Mouse (Mus musculus): ENCODE data around the gene Pih1h3b. TPM values are rescaled to one million over a fixed set of nuclear protein-coding genes. Genes with fewer than 3 reads are reported as not detected.

Gene Pih1h3b
- total RNA-seq (2021), result not detected
- long read RNA-seq, experiment 1, result 0 reads
- long read RNA-seq, experiment 2, result 0 reads

DNA sequence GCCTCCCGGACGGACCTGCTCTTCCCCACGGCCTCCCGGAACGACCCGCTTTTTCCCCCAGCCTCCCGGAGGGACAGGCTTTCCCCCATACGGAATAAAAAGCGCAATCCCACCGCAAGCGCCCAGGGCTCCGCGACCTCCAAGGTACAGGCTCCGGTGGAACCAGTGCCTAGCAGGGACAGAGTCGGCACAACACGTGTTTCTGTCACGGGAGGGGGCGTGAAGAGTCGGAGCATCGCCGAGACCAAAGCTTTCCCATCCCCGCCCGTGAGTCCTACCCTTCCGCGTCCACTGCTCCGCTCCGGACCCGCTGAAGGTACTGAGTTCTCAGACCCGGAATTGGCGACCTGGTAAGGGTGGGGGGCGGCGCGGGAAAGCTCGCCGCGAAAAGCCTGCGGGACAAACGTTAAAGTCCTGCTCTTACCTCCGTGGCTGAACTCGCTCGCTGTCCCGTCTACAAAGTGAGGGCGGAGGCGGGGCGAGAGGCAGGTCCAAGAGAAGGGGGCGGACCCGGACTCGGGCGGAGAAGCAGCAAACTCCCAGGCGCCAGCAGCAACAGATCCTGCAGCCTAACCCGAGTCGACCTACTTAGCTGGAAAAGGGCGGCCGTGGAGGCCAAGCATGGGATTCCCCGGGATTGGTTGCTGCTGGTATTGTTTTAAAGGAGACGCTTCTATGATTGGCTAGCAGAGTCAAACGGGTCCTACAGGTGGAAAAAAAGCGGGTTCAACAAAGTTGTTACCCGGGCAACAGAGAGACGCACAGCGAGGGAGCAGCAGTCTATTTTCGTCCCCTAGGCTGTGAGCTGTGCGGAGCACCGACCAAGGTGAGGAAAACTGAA, at the start of gene Pih1h3b, which contains the start of gene Nup62cl:
Pih1h3b (plus strand) TSS at position 745 of the 841 bp plus-strand sequence.
Nup62cl (minus strand) TSS at position 578 of the 841 bp plus-strand sequence.
- intact Hi-C loops (cut with DNase I; ENCODE audit: low total_unique reads), result no loop called here
- DNase-seq, result peak; percentile 45

DNA sequence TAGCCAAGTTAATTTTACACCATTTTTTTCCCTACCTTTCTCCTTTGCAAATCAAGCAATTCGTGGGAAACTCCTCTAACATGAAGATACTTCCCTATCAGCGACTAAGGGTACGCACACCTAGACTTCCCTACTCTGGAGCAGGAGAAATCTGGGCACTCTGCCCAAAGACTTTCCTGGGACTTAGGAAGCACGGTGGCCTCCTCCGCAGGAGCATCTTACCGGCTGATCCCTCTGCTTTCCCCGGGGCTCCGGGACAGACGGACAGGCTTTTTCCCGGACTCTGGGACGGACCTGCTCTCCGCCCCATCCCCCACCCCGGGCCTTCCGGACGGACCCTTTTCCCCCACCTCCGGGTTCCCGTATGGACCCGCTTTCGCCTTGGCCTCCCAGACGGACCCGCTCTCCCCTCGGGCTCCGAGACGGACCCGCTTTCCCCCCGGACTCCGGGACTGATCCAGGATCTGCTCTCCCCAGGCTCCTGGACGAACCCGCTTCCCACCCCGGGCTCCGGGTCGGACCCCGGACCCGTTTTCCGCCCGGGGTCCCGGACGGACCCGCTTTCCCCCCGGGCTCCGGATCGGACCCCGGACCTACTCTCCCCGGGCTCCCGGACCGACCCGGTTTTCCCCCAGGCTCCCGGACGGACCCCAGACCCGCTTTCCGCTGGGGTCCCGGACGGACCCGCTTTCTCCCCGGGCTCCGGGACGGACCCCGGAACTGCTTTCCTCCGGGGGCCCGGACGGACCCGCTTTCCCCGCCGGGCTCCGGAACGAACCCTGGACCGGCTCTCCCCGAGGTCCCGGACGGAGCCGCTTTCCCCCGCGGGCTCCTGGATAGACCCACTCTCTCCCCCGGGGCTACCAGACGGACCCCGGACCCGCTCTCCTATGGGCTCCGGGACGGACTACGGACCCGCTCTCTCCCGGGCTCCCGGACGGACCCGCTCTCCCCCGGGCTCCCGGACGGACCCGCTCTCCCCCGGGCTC, 1.5 kb upstream of the Pih1h3b start:
- peak; percentile 6 for DNase-seq
- intact Hi-C loops (cut with DNase I; ENCODE audit: low total_unique reads), result no loop called here

DNA sequence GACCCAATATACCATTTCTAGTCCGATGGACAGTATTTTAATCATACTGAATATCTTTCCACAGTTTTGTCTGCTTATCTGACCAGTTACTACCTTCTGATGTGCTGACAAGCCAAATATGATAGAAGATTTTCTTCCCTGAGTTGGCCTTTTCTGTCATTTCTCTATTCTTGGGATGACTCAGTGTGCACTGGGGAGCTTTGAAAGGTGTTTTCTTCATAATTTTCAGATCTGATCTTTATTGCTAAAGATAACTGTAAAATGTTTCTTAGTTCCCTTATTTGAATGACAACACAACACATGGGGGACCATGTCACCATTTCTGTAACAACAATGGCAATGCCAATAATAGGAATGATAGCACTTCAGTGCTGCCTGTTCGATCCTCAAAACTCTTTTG, 19.9 kb downstream of the Pih1h3b start:
- no peak for DNase-seq
- intact Hi-C loops (cut with DNase I; ENCODE audit: low total_unique reads), result no loop called here

DNA sequence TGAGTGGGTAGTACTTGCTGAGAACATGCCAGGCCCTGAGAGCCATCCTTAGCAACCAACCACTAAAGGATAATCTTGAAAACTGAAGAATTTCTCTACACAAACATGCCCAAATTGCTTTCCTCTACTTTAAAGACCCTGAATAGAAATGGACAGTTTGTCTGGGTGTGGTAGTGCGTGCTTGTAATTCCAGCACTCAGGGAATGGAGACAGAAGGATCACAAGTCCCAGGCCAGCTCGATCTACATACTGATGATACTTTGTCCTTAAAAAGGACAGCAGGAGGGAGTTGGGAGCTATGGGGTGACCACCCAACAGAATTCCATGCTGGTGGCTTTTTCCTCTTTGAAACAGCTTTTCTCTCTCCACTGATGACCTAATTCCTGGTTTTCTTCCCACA, 31.4 kb downstream of the Pih1h3b start:
- intact Hi-C loops (cut with DNase I; ENCODE audit: low total_unique reads), result no loop called here

More for the DNA sequence above, 31.4 kb downstream of the Pih1h3b start:
- no peak for DNase-seq

Other genes with a start within 250 kb of the Pih1h3b start
- 1 to 10 TPM; 7.7 to 9.5 TPM for gene Morc4, start 191.2 kb upstream of the Pih1h3b start, total RNA-seq (2021)
- gene Rbm41, start 64.3 kb upstream of the Pih1h3b start, total RNA-seq (2021), result 1 to 10 TPM; 4.6 to 4.8 TPM
- gene Nup62cl, start 167 bp upstream of the Pih1h3b start, total RNA-seq (2021), result under 1 TPM; 0.25 to 0.82 TPM